Mouse (Mus musculus): ENCODE results near the gene Znrd1as. TPM values are rescaled to one million over a fixed set of nuclear protein-coding genes. Genes with fewer than 3 reads are reported as not detected.

Znrd1as gene
- polyA plus RNA-seq, 2 experiments from 2014 or later = 4.9 to 5.4 TPM

DNA sequence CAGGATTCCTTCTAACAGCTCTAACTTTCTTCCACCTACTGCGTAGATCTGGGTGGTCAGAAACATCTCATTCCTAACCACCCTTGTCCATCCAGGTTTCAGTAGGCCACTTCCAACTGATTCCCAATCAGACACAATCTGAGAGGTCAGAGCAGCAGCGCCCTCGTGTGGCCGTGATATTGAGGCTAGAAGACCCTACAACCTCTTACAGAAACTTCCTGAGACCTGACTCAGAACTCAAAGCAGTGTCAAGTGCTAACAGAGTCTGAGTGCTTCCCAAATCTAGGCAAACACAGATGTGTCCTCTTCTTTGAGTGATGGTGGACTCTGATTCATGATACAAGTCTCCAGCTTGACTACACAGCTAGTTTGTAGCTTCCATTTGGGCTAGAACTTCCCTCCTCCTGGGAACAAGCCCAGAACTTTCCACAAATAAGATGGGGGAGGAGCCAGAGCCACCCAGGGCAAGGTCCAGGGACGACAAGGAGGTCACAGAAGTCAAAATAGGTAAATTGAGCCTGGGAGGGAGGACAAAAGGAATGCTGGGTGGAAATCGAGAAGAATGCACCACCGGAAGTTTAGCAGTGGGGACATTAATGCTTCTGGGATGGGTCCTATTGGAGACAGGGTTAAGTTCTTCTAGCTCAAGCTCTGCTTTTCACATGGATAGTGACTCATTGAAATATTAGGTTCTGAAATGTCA is 38.8 kb downstream of the Znrd1as start:
- ATAC-seq = no peak

DNA sequence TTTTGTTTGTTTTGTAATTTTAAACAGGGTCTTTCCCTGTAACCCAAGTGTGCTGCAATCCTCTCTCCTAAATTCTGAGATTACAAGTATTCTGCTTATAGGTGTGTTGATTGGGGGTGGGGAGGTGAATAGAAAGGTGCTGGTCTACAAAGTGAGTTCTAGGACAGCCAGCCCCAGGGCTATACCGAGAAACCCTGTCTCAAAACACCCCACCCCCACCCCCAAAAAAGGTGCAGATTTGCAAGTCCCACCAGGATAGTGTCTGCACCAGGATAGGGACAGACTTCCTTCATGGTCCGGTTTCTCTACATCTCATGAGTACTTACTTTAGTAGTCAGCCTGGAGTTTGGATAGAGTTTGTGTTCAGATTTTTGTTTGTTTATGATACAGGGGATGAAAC is 40.1 kb downstream of the Znrd1as start:
- no peak for ATAC-seq

DNA sequence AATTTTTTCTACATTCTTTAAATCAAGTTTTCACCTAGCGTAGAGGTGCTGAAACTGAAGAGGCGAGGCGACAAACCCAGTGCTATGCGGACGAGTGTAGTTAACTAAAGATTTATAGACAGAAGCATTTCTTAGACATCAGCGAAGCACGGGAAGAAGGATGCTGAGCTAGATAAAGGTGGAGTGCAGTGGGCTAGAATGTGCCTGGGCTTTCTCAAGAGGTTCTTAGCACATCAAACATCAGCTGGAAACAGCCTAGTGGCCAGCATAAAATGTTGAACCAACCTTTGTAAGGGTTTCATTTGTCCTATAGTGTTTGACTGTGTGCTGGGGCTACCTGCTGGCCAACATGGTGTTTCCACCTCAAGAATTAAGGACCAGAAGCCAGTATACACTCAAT is 42.5 kb downstream of the Znrd1as start, which contains the start of gene Zfp57:
Zfp57 (plus strand) TSS at position 301 of the 400 bp plus-strand sequence.
- no peak for ATAC-seq

DNA sequence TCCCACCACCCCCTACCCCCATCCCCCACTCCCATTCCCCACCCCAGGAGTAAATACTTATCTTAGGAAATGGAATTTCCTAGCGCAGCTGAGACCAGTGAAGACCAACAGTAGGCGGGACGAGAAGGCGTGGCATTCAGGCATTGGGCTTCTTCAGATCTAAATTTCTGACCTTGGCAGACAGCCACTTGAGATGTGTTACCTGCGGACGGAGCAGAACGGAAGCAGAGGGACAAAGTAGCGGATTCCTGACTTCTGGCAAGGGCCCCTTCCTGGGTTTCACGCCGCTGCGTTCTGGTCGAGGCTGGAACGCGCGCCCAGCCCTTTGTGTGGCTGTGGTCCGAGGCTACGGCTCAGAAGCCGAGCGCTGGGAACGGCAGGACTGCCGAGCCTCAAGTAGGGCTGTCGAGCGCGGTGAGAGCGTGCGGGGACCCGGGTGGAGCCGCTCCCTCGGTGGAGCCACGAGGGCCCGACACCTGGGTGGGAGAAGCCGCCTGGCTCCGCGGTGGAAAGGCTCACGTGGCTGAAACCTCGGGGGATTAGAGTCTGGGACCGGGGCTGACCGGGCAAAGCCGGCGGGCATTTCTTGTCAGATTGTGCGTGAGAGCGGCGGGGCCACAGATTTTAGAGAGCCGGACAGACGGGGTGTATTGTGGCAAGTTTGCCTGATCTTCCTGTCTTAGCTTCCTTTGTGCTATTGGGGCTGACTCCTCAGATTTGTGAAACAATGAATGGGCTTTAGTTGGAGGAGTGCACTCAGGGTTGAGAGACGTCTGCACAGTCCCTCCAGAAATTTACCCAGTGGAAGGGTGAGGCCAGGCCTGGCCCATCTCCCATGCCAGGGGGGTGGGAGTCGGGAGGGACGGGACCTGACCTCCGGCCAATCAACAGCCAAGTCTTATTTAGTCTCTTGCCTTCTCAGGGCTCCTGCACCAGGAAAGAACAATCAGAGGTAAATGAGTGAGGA is 44.3 kb downstream of the Znrd1as start:
- ATAC-seq = no peak

DNA sequence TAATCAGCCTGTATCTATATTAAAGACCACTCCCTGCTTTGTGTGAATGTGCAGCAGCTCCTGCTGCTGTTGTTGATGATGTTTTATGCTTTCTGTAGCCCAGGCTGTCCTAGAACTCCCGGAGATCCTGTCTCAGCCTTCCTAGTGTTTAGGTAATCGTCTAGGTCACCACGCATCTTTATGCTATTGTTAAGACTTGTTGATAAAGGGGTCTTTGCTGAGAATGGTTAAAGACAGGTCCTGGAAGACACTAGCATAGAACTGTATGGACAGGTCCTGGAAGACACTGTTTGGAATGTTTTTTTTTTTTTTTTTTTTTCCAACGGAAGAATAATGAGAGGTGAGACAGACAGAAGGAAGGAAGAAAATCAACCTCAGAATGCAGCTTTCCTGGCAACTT is 45.0 kb downstream of the Znrd1as start:
- no peak for ATAC-seq

DNA sequence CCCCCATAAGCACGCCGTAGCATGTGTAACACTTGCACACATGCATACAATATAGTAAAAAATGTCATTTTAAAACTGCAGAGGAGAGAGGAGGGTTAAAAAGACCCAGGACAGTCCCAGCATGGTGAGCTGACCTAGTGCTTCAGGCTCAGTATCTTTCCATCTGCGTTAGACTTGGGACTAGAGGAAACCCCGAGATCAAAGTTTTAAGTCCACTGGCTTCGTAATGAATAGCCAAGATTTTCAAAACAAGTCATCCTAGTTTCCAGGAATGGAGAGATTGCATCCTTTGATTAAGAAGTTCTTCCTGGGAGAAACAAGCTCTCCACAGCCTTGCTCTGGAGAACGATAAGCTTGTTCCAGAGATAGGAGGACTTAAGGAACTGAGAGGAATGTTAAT is 49.8 kb downstream of the Znrd1as start:
- ATAC-seq = no peak

DNA sequence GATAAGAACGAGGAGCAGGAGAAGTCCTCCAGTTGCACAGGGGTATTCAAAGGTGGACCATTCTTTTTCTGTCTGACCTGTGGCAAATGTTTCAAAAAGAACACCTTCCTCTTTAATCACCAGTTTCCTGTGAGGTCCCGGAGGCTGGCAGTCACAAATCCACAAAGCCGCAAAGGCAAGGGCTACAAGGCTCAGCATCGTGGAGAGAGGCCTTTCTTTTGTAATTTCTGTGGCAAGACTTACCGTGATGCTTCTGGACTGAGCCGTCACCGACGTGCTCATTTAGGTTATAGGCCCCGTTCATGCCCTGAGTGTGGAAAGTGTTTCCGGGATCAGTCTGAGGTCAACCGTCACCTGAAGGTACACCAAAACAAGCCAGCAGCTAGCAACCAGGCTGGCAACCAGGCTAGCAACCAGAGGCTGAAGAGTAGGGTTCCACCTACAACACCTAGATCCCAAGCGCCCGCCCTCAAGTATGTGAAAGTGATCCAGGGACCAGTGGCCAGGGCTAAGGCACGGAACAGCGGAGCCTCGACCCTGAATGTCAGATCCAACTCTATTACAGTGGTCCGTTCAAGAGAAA is 51.2 kb downstream of the Znrd1as start:
- peak; percentile 36 for ATAC-seq

DNA sequence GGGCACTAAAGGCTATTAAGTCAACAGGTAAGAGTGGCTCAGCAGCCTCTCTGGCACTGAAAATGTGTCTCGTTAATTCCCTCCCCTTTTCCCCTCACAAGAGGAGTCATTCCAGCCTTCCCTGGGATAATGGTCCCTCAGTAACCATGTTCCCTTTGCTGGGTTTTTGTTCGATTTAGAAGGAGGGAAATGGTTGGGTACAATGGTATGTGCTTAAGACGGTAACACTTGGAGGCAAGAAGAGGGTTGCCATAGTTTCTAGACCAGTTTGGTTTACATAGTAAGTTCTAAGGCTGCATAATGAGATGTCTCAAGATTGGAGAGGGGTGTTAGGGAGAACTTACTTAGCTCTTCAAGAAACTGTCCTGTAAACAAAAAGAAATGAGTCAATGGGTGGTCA is 53.3 kb downstream of the Znrd1as start:
- ATAC-seq = no peak

DNA sequence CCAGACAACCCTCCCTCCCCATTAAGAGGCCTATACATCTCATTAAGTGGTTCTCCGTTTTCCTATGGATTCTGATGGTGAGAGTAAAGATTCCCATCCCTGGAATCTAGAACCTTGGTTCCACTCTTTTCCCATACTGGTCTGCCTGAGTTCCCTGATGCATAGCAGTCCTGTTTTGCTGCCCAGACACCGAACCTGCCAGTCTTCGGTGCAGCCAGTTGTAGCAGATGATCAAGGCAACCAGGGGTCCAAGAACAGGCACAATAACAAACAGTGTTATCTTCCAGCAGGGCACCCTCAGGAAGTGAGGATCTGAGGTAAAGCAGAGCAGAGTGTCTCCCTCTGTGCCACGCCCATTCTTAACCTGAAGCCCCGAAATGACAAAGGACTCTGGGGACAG is 53.7 kb downstream of the Znrd1as start:
- ATAC-seq = no peak

Other genes starting within 250 kb of the Znrd1as start
- gene H2-M10.5, start 185.7 kb upstream of the Znrd1as start, polyA plus RNA-seq (2017; shearing (Covaris generic)) = not detected
- gene H2-M10.6, start 146.4 kb upstream of the Znrd1as start, polyA plus RNA-seq (2017; shearing (Covaris generic)) = not detected
- gene Trim26, start 121.5 kb upstream of the Znrd1as start, polyA plus RNA-seq (2017; shearing (Covaris generic)) = 10 to 100 TPM; 42.4 to 71.8 TPM
- gene Trim15, start 91.4 kb upstream of the Znrd1as start, polyA plus RNA-seq (2017; shearing (Covaris generic)) = not detected
- gene Trim10, start 89.0 kb upstream of the Znrd1as start, polyA plus RNA-seq (2017; shearing (Covaris generic)) = under 1 TPM in 1 of 2 experiments, not detected in 1; 0.20 TPM
- gene Trim40, start 68.5 kb upstream of the Znrd1as start, polyA plus RNA-seq (2017; shearing (Covaris generic)) = not detected
- not detected for gene Trim31, start 60.5 kb upstream of the Znrd1as start, polyA plus RNA-seq (2017; shearing (Covaris generic))
- not detected for gene Rnf39, start 15.7 kb upstream of the Znrd1as start, polyA plus RNA-seq (2017; shearing (Covaris generic))
- 100 to 1,000 TPM; 190 to 210 TPM for gene Ppp1r11, start 6.9 kb upstream of the Znrd1as start, polyA plus RNA-seq (2017; shearing (Covaris generic))
- 10 to 100 TPM; 72.7 to 81.5 TPM for gene Znrd1, start within 50 bp of the Znrd1as start, polyA plus RNA-seq (2017; shearing (Covaris generic))
- gene 2410137M14Rik, start 22.6 kb downstream of the Znrd1as start, polyA plus RNA-seq (2017; shearing (Covaris generic)) = not detected
- not detected for gene H2-M5, start 30.9 kb downstream of the Znrd1as start, polyA plus RNA-seq (2017; shearing (Covaris generic))
- not detected for gene Zfp57, start 42.6 kb downstream of the Znrd1as start, polyA plus RNA-seq (2017; shearing (Covaris generic))
- gene Mog, start 64.8 kb downstream of the Znrd1as start, polyA plus RNA-seq (2017; shearing (Covaris generic)) = not detected
- gene Gabbr1, start 87.4 kb downstream of the Znrd1as start, polyA plus RNA-seq (2017; shearing (Covaris generic)) = 1 to 10 TPM; 5.0 to 6.2 TPM
- gene Olfr90, start 129.9 kb downstream of the Znrd1as start, polyA plus RNA-seq (2017; shearing (Covaris generic)) = under 1 TPM in 1 of 2 experiments, not detected in 1; 0.19 TPM
- not detected for gene Olfr91, start 139.7 kb downstream of the Znrd1as start, polyA plus RNA-seq (2017; shearing (Covaris generic))
- not detected for gene Olfr92, start 161.5 kb downstream of the Znrd1as start, polyA plus RNA-seq (2017; shearing (Covaris generic))
- gene Olfr93, start 202.9 kb downstream of the Znrd1as start, polyA plus RNA-seq (2017; shearing (Covaris generic)) = not detected
- gene Ubd, start 235.3 kb downstream of the Znrd1as start, polyA plus RNA-seq (2017; shearing (Covaris generic)) = under 1 TPM in 1 of 2 experiments, not detected in 1; 0.75 TPM
- not detected for gene Olfr94, start 242.4 kb downstream of the Znrd1as start, polyA plus RNA-seq (2017; shearing (Covaris generic))